Mouse (Mus musculus) liver, embryonic 16.5 days (tissue): ENCODE measurements around the gene Gale. TPM values are rescaled to one million over a fixed set of nuclear protein-coding genes. Genes with fewer than 3 reads are reported as not detected.
"Not testable (repeated sequence)": the region's sequence is repeated elsewhere in the genome, so short reads cannot be mapped to it uniquely, and the experiment has no call there.

Source experiments
- ATAC-seq: fragments of 200-750 bp; cut with Nextera tagmentation; 2 replicates; pipeline ENCODE4 v1.8.0; 2017; ENCODE audit warnings: low read depth, mild to moderate bottlenecking, moderate number of reproducible peaks, moderate library complexity
- H3K27ac ChIP-seq: fragments of 300-500 bp; sonication (generic); 2 replicates; pipeline ENCODE4 v1.5.1; 2014; ENCODE audit warnings: mild to moderate bottlenecking, low read length
- H3K27me3 ChIP-seq: fragments of 300-500 bp; sonication (generic); 2 replicates; pipeline ENCODE4 v1.6.1; 2014; ENCODE audit warnings: low read depth, low read length, mixed read lengths; ENCODE audit not compliant: control insufficient read depth, insufficient read depth
- H3K36me3 ChIP-seq: fragments of 300-500 bp; sonication (generic); 2 replicates; pipeline ENCODE4 v1.6.1; 2014; ENCODE audit warnings: mild to moderate bottlenecking; ENCODE audit not compliant: control insufficient read depth, insufficient read depth
- H3K4me1 ChIP-seq: fragments of 300-500 bp; sonication (generic); 2 replicates; pipeline ENCODE4 v1.6.1; 2014; ENCODE audit warnings: low read depth, low read length, mixed read lengths; ENCODE audit not compliant: control insufficient read depth
- H3K4me2 ChIP-seq: fragments of 300-500 bp; sonication (generic); 2 replicates; pipeline ENCODE4 v1.6.1; 2014; ENCODE audit warnings: low read depth, low read length, mixed read lengths
- H3K4me3 ChIP-seq: fragments of 300-500 bp; sonication (generic); 2 replicates; pipeline ENCODE4 v1.5.1; 2014; ENCODE audit warnings: low read depth, mild to moderate bottlenecking, low read length
- H3K9ac ChIP-seq: fragments of 300-500 bp; sonication (generic); 2 replicates; pipeline ENCODE4 v1.6.1; 2014; ENCODE audit warnings: low read depth, low read length
- H3K9me3 ChIP-seq: fragments of 300-500 bp; sonication (generic); replicated peaks from 2 replicates; pipeline ENCODE4 v1.6.1; 2016; ENCODE audit warnings: low read length; ENCODE audit not compliant: control insufficient read depth
- WGBS: fragments of 180-500 bp; shearing (Covaris S2); extraction: QIAGEN DNeasy Blood & Tissue Kit; methylation state at CpG from one replicate; pipeline ENCODE4 v1.1.7; 2014; ENCODE audit not compliant: insufficient replicate concordance; 5-methylcytosine and 5-hydroxymethylcytosine counted together
- polyA plus RNA-seq: library from polyadenylated mRNA; unstranded; fragments of >200 nt; fragmentation: Nextera tagmentation; extraction: Ambion mirVana; gene quantifications from 2 replicates; pipeline ENCODE4 v1.2.1, GENCODE M21; 2015

Gene Gale
- polyA plus RNA-seq, 1 experiment from 2014 or later = 37.6 TPM

GRCm38 (mm10) chr4:135971805-135972555 lies 8.5 kb downstream of the Gale start:
- 1% methylated on average over 34 of the region's 35 CpGs for WGBS
- no peaks in the 10 kb centered on the region for H3K9me3 ChIP-seq
- peaks cover 50% of the 10 kb centered on the region for H3K36me3 ChIP-seq
- peak overlapping the region; percentile 97 for H3K9ac ChIP-seq
- 0 out of 2 replicates have a peak, but pooled peaks have one; percentile 12 for ATAC-seq
- peak overlapping the region; percentile 73 for H3K27ac ChIP-seq
- peak overlapping the region; percentile 93 for H3K4me2 ChIP-seq
- H3K4me3 ChIP-seq = peak overlapping the region; percentile 94
- H3K4me1 ChIP-seq = peaks cover 25% of the 10 kb centered on the region
- H3K27me3 ChIP-seq = no peaks in the 10 kb centered on the region

DNA sequence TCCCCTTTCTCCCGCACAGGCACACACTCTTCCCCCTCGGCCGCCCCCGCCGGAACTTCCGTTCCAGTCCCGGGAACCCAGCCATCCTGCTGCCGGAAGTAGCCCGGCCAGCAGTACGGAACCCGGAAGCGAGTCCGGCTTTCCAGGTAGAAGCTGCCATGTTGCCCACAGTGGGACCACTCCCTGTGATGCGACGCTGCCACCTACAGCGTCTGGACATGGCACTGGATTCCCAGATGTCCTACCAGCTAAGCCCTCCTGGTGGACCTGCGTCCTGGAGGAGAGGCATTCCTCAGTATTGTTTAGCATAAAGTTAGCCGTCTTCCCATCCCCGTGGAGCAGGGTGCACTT lies 9.0 kb downstream of the Gale start, which contains the start of gene Lypla2:
Gene Lypla2 (minus strand): TSS at position 71 of the 351 bp plus-strand sequence.
- peaks cover 49% of the 10 kb centered on the region for H3K36me3 ChIP-seq
- peak within 1 kb of the TSS; percentile 93 for H3K4me2 ChIP-seq
- 2% methylated on average over 19 of the region's 19 CpGs for WGBS
- no peaks in the 10 kb centered on the region for H3K9me3 ChIP-seq
- H3K4me3 ChIP-seq = peak within 1 kb of the TSS; percentile 94
- peak within 1 kb of the TSS; percentile 97 for H3K9ac ChIP-seq
- H3K4me1 ChIP-seq = peaks cover 25% of the 10 kb centered on the region
- ATAC-seq = peak; percentile 73
- peak within 1 kb of the TSS; percentile 73 for H3K27ac ChIP-seq
- no peaks in the 10 kb centered on the region for H3K27me3 ChIP-seq

- Histone ChIP-seq H3K4me3 (peak overlapping the region; percentile 94), H3K9ac (peak overlapping the region; percentile 97), H3K27ac (peak overlapping the region; percentile 73), H3K4me2 (peak overlapping the region; percentile 93), H3K4me1 (peaks cover 25% of the 10 kb centered on the region), H3K27me3 (no peaks in the 10 kb centered on the region), H3K9me3 (no peaks in the 10 kb centered on the region), H3K36me3 (peaks cover 45% of the 10 kb centered on the region)
- ATAC-seq = no peak
- 27% methylated on average over 13 of the region's 13 CpGs for WGBS
Observed at GRCm38 (mm10) chr4:135972911-135973811, 9.6 kb downstream of the Gale start.

DNA sequence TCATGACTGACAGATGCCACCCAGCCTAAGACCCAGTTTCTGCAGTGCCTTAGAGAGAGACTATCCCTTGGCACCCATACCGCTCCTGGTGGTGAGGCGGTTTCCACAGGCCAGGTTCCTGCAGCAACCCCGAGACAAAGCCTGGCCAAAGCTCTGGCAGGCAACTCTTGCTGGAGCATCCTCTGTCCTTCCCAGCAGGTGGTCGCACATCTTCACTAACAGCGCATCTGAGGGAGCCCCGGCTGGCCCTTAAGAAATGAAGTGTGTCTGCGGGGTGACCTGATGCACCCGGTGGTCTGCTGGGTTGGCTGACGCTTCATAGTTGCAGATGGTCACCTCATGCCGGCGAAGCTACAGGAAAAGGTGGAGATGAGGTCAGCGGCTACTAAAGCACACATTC lies 12.6 kb downstream of the Gale start:
- H3K9ac ChIP-seq = no peak overlapping the region
- H3K27ac ChIP-seq = no peak overlapping the region
- no peak for ATAC-seq
- no peaks in the 10 kb centered on the region for H3K9me3 ChIP-seq
- H3K4me2 ChIP-seq = no peak overlapping the region
- H3K36me3 ChIP-seq = peaks cover 34% of the 10 kb centered on the region
- H3K4me3 ChIP-seq = no peak overlapping the region
- 92% methylated on average over 12 of the region's 12 CpGs for WGBS
- no peaks in the 10 kb centered on the region for H3K27me3 ChIP-seq
- peaks cover 22% of the 10 kb centered on the region for H3K4me1 ChIP-seq

DNA sequence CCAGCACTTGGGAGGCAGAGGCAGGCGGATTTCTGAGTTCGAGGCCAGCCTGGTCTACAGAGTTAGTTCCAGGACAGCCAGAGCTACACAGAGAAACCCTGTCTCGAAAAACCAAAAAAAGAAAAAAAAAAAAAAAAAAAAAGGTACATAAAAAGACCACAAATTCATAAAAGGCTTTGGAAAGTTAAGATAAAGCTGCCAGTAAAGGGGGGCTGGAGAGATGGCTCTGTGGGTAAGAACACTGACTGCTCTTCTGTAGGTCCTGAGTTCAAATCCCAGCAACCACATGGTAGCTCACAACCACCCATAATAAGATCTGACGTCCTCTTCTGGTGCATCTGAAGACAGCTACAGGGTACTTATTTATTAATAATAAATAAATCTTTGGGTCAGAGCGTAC lies 16.7 kb downstream of the Gale start:
- 81% methylated on average over 5 of the region's 5 CpGs for WGBS
- not testable (repeated sequence) for H3K27ac ChIP-seq, ATAC-seq, H3K9me3 ChIP-seq, H3K9ac ChIP-seq, H3K27me3 ChIP-seq, H3K4me3 ChIP-seq, H3K4me2 ChIP-seq
- Histone ChIP-seq H3K36me3 (peaks cover 52% of the 10 kb centered on the region), H3K4me1 (peaks cover 14% of the 10 kb centered on the region)

DNA sequence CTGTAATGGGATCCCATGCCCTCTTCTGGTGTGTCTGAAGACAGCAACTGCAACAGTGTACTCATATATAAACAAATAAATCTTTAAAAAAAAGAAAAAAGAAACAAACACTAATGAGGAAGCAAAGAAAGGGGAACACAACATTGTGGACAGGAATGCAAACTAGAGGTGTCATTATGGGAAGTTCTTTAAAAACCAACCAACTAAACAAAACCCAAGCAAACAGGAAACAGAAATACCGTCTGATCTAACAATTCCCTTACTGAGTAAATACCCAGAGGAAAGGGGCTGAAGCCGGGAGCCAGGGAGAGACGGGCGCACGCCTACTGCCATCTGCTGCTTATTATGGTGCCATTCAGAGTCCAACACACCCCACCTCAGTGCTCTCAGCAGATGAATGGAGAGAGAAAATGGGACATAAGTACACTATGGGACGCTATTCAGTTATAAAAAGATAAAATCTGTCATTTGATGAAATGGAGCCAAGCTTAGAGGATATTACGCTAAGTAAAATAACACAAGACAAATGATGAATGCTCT lies 18.1 kb downstream of the Gale start:
- Histone ChIP-seq H3K9me3 (no peaks in the 10 kb centered on the region), H3K4me3 (no peak overlapping the region), H3K36me3 (peaks cover 39% of the 10 kb centered on the region), H3K9ac (no peak overlapping the region), H3K4me1 (peaks cover 24% of the 10 kb centered on the region), H3K4me2 (no peak overlapping the region), H3K27ac (0 out of 2 replicates have a peak overlapping the region, but pooled peaks have one; percentile 4), H3K27me3 (no peaks in the 10 kb centered on the region)
- WGBS = 77% methylated on average over 7 of the region's 7 CpGs
- no peak for ATAC-seq

DNA sequence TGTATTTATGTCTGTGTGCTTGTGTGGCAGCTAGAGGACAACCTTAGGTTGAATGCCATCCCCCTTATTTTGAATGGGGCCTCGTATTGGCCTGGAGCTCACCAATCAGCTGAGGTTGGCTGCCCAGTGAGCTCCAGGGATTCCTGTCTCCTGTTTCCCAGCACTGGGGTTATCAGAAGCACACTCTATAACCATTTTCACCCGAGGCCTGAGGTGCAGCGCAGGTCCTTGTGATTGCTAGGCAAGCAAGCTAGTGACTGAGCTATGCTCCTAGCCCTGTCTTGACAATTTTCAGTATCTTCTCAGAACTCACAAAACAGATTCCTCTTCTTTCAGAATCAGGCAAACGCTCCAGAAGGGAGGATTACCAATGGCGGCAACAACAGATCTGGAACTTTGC lies 21.0 kb downstream of the Gale start:
- Histone ChIP-seq H3K4me2 (peak overlapping the region; percentile 49), H3K27ac (peak overlapping the region; percentile 96), H3K9ac (peak overlapping the region; percentile 48), H3K4me1 (peaks cover 33% of the 10 kb centered on the region), H3K4me3 (peak overlapping the region; percentile 84), H3K27me3 (no peaks in the 10 kb centered on the region), H3K9me3 (no peaks in the 10 kb centered on the region), H3K36me3 (peaks cover 26% of the 10 kb centered on the region)
- WGBS = 79% methylated on average over 5 of the region's 5 CpGs
- ATAC-seq = no peak

DNA sequence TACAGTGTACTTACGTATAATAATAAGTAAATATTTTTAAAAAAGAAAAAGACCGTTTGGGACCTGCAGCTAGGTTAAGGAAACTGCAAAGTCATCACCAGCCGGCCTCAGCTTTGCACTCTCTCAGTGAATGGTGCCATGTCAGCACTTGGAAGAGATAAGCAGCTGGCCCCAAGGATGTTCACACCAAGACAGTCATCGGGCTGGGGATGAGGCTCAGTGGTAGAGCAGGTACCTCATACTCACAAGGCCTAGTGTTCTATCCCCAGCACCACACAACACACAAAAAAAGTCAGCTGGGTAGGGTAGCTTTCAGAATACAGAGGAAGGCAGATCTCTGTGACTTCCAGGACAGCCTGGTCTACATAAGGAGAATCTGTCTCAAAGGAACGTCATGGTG lies 21.7 kb downstream of the Gale start:
- Histone ChIP-seq H3K36me3 (peaks cover 26% of the 10 kb centered on the region), H3K4me2 (peak overlapping the region; percentile 92), H3K27me3 (no peaks in the 10 kb centered on the region), H3K4me1 (peaks cover 33% of the 10 kb centered on the region), H3K4me3 (peak overlapping the region; percentile 84), H3K9me3 (no peaks in the 10 kb centered on the region), H3K27ac (peak overlapping the region; percentile 96), H3K9ac (peak overlapping the region; percentile 48)
- 39% methylated on average over 5 of the region's 5 CpGs for WGBS
- peak; percentile 84 for ATAC-seq
